Mouse (Mus musculus): ENCODE measurements at regions not wholly inside any gene's neighbourhood (a gene's known extent, or its start where the extent isn't known, plus 50 kb on each side); places are given as distances from the start of the nearest gene placed in this dataset.

DNA sequence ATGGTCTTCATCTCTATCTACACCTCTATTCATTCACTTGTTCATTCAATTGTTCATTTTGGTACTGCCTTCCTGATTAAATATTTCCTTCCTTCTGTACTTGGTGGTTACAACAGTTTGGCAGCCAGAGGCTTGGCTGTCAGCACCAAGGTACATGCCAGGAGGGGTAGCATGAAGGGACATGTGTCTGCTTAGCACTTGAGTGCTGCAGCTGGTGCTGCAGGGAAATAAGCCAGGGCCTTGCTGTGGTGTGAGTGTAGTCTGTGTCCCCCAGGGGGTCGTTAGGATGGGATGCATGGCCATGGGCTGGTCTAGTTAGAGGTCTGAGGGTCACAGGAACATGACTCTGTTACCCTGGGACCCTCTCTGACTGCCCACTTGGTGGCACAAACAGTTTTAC lies 296.9 kb downstream of the Nr2f2 start:
- no peak for TF ChIP-seq CTCF (IDR thresholded peaks at IDR 0.05; ENCODE audit: control insufficient read depth, insufficient read depth, low read length)
- TF ChIP-seq POLR2A (IDR thresholded peaks at IDR 0.05; ENCODE audit: borderline replicate concordance, control insufficient read depth, low read depth, low read length): no peak

Data from bone marrow, adult 2 months (tissue).